Mouse (Mus musculus) lung, adult 2 months (tissue): ENCODE measurements around the gene A730049H05Rik.

Experiments
- CTCF ChIP-seq: fragments of 200-500 bp; IDR thresholded peaks from 2 replicates; pipeline ENCODE4 v1.5.1; 2011; ENCODE audit warnings: mild to moderate bottlenecking, low read length, control low read depth; ENCODE audit not compliant: insufficient read depth
- POLR2A ChIP-seq: fragments of 200-500 bp; IDR thresholded peaks from 2 replicates; pipeline ENCODE4 v1.6.1; 2011; ENCODE audit warnings: low read depth, mild to moderate bottlenecking, control low read depth, low read length, borderline replicate concordance; ENCODE audit errors: extremely low read depth

DNA sequence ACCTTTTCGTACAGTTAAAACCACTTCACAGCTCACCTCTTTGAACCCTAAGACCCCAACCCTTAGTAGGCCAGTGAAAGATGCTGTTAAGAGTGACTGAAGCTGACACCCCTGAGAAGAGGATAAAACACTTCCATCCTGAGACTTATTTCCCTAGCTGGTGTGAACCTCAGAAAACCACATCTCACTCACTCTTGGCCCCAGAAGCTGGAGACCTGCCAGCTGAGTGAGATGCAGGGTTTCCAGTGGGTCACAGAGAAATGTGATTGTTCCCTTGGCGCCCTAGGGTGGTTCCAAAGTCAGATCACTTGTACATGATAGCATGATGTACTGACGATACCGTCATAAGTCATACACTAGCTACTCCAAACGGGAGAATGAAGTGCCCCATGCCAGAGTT is 66.2 kb downstream of the A730049H05Rik start:
- TF ChIP-seq POLR2A (no peak), CTCF (no peak)
